Mouse (Mus musculus): ENCODE results near the gene Kcnk10. TPM values are rescaled to one million over a fixed set of nuclear protein-coding genes. Genes with fewer than 3 reads are reported as not detected.

Kcnk10 gene
- polyA plus RNA-seq, 1 experiment from 2014 or later = 35.1 TPM

- 87% methylated on average over 2 of the region's 2 CpGs for WGBS
- H3K9ac ChIP-seq = no peak overlapping the region
- no peak overlapping the region for H3K4me2 ChIP-seq (replicated peaks)
- H3K27me3 ChIP-seq = no peaks in the 10 kb centered on the region
- H3K36me3 ChIP-seq = no peaks in the 10 kb centered on the region
- no peaks in the 10 kb centered on the region for H3K4me1 ChIP-seq
- no peak for ATAC-seq (ENCODE audit: low FRiP score)
- H3K27ac ChIP-seq = no peak overlapping the region
- no peak overlapping the region for H3K4me3 ChIP-seq
- H3K9me3 ChIP-seq (replicated peaks) = peaks cover 8% of the 10 kb centered on the region; the same call in 1 of the 2 replicates
These were observed 12.9 kb upstream of the Kcnk10 start for GRCm38 (mm10) chr12:98591016-98591415.

- WGBS = 80% methylated on average over 6 of the region's 6 CpGs
- Histone ChIP-seq H3K4me3 (no peak overlapping the region), H3K27me3 (no peaks in the 10 kb centered on the region), H3K4me1 (no peaks in the 10 kb centered on the region), H3K27ac (no peak overlapping the region), H3K9ac (no peak overlapping the region), H3K4me2 (replicated peaks) (no peak overlapping the region), H3K36me3 (no peaks in the 10 kb centered on the region), H3K9me3 (replicated peaks) (peaks cover 8% of the 10 kb centered on the region; the same call in 1 of the 2 replicates)
- ATAC-seq (ENCODE audit: low FRiP score) = no peak
These were observed 10.5 kb upstream of the Kcnk10 start for GRCm38 (mm10) chr12:98588573-98588972.

GRCm38 (mm10) chr12:98585302-98585701 lies 7.2 kb upstream of the Kcnk10 start:
- Histone ChIP-seq H3K36me3 (no peaks in the 10 kb centered on the region), H3K27me3 (no peaks in the 10 kb centered on the region), H3K9ac (no peak overlapping the region), H3K9me3 (replicated peaks) (no peaks in the 10 kb centered on the region), H3K4me2 (replicated peaks) (no peak overlapping the region), H3K4me1 (no peaks in the 10 kb centered on the region), H3K27ac (no peak overlapping the region), H3K4me3 (no peak overlapping the region)
- no peak for ATAC-seq (ENCODE audit: low FRiP score)
- WGBS = 40% methylated on average over 3 of the region's 3 CpGs

GRCm38 (mm10) chr12:98575942-98576550 lies 2.1 kb downstream of the Kcnk10 start:
- Histone ChIP-seq H3K4me1 (peaks cover 44% of the 10 kb centered on the region), H3K4me3 (peak overlapping the region; percentile 74), H3K9me3 (replicated peaks) (no peaks in the 10 kb centered on the region), H3K27me3 (peaks cover 20% of the 10 kb centered on the region), H3K27ac (no peak overlapping the region; the same call in none of the 2 replicates), H3K9ac (no peak overlapping the region), H3K4me2 (replicated peaks) (peak overlapping the region; percentile 79), H3K36me3 (no peaks in the 10 kb centered on the region)
- 52% methylated on average over 8 of the region's 8 CpGs for WGBS
- ATAC-seq (ENCODE audit: low FRiP score) = no peak

- peak; percentile 26 for ATAC-seq (ENCODE audit: low FRiP score)
- peaks cover 44% of the 10 kb centered on the region for H3K4me1 ChIP-seq
- H3K27ac ChIP-seq = peak overlapping the region; percentile 95
- WGBS = 7% methylated on average over 17 of the region's 17 CpGs
- H3K4me2 ChIP-seq (replicated peaks) = peak overlapping the region; percentile 79
- peak overlapping the region; percentile 83 for H3K9ac ChIP-seq
- no peaks in the 10 kb centered on the region for H3K36me3 ChIP-seq
- no peaks in the 10 kb centered on the region for H3K9me3 ChIP-seq (replicated peaks)
- H3K4me3 ChIP-seq = peak overlapping the region; percentile 74
- H3K27me3 ChIP-seq = peaks cover 20% of the 10 kb centered on the region
These were observed 2.8 kb downstream of the Kcnk10 start for GRCm38 (mm10) chr12:98575195-98575887.

- Histone ChIP-seq H3K4me2 (replicated peaks) (peak overlapping the region; percentile 79), H3K9ac (peak overlapping the region; percentile 83), H3K4me3 (peak overlapping the region; percentile 74), H3K9me3 (replicated peaks) (no peaks in the 10 kb centered on the region), H3K27ac (peak overlapping the region; percentile 95), H3K27me3 (peaks cover 20% of the 10 kb centered on the region), H3K36me3 (no peaks in the 10 kb centered on the region), H3K4me1 (peaks cover 50% of the 10 kb centered on the region)
- peak; percentile 89 for ATAC-seq (ENCODE audit: low FRiP score)
- WGBS = under 1% methylated on average over 68 of the region's 84 CpGs
These were observed 3.5 kb downstream of the Kcnk10 start for GRCm38 (mm10) chr12:98574353-98575194.

GRCm38 (mm10) chr12:98573317-98574270 lies 4.5 kb downstream of the Kcnk10 start:
- Histone ChIP-seq H3K4me1 (peaks cover 56% of the 10 kb centered on the region), H3K27me3 (peaks cover 18% of the 10 kb centered on the region), H3K36me3 (no peaks in the 10 kb centered on the region), H3K4me3 (peak overlapping the region; percentile 74), H3K4me2 (replicated peaks) (peak overlapping the region; percentile 79), H3K27ac (peak overlapping the region; percentile 95), H3K9ac (peak overlapping the region; percentile 83), H3K9me3 (replicated peaks) (no peaks in the 10 kb centered on the region)
- WGBS = 8% methylated on average over 25 of the region's 25 CpGs
- ATAC-seq (ENCODE audit: low FRiP score) = peak; percentile 42; the same call in 1 of the 2 replicates

GRCm38 (mm10) chr12:98571896-98572680 lies 6.0 kb downstream of the Kcnk10 start:
- ATAC-seq (ENCODE audit: low FRiP score) = no peak
- H3K36me3 ChIP-seq = no peaks in the 10 kb centered on the region
- no peaks in the 10 kb centered on the region for H3K9me3 ChIP-seq (replicated peaks)
- no peak overlapping the region; the same call in 1 of the 2 replicates for H3K27ac ChIP-seq
- 45% methylated on average over 8 of the region's 8 CpGs for WGBS
- H3K4me2 ChIP-seq (replicated peaks) = peak overlapping the region; percentile 79
- peak overlapping the region; percentile 83 for H3K9ac ChIP-seq
- H3K4me1 ChIP-seq = peaks cover 55% of the 10 kb centered on the region
- H3K27me3 ChIP-seq = peaks cover 16% of the 10 kb centered on the region
- peak overlapping the region; percentile 74 for H3K4me3 ChIP-seq

GRCm38 (mm10) chr12:98569380-98569779 lies 8.7 kb downstream of the Kcnk10 start:
- peaks cover 3% of the 10 kb centered on the region; the same call in 1 of the 2 replicates for H3K27me3 ChIP-seq
- H3K36me3 ChIP-seq = no peaks in the 10 kb centered on the region
- H3K4me2 ChIP-seq (replicated peaks) = no peak overlapping the region
- H3K4me1 ChIP-seq = peaks cover 59% of the 10 kb centered on the region
- no peak overlapping the region for H3K4me3 ChIP-seq
- ATAC-seq (ENCODE audit: low FRiP score) = no peak
- no peaks in the 10 kb centered on the region for H3K9me3 ChIP-seq (replicated peaks)
- no peak overlapping the region for H3K27ac ChIP-seq
- H3K9ac ChIP-seq = no peak overlapping the region
- 87% methylated on average over 6 of the region's 6 CpGs for WGBS

- peaks cover 70% of the 10 kb centered on the region for H3K4me1 ChIP-seq
- H3K4me2 ChIP-seq (replicated peaks) = no peak overlapping the region
- WGBS = 90% methylated on average over 6 of the region's 6 CpGs
- H3K4me3 ChIP-seq = no peak overlapping the region
- no peak overlapping the region for H3K9ac ChIP-seq
- no peaks in the 10 kb centered on the region for H3K9me3 ChIP-seq (replicated peaks)
- no peak overlapping the region for H3K27ac ChIP-seq
- no peak for ATAC-seq (ENCODE audit: low FRiP score)
- H3K36me3 ChIP-seq = no peaks in the 10 kb centered on the region
- no peaks in the 10 kb centered on the region for H3K27me3 ChIP-seq
These were observed 10.2 kb downstream of the Kcnk10 start for GRCm38 (mm10) chr12:98567877-98568276.

GRCm38 (mm10) chr12:98564383-98564782 lies 13.7 kb downstream of the Kcnk10 start:
- 31% methylated on average over 3 of the region's 3 CpGs for WGBS
- H3K4me2 ChIP-seq (replicated peaks) = peak overlapping the region; percentile 15; the same call in 1 of the 2 replicates
- ATAC-seq (ENCODE audit: low FRiP score) = peak; percentile 56

More at GRCm38 (mm10) chr12:98564383-98564782, 13.7 kb downstream of the Kcnk10 start:
- Histone ChIP-seq H3K27ac (peak overlapping the region; percentile 73), H3K9me3 (replicated peaks) (no peaks in the 10 kb centered on the region), H3K36me3 (no peaks in the 10 kb centered on the region), H3K9ac (no peak overlapping the region), H3K4me1 (peaks cover 53% of the 10 kb centered on the region), H3K27me3 (no peaks in the 10 kb centered on the region), H3K4me3 (no peak overlapping the region)
